Mouse (Mus musculus): ENCODE data around the gene Man2b2.

DNA sequence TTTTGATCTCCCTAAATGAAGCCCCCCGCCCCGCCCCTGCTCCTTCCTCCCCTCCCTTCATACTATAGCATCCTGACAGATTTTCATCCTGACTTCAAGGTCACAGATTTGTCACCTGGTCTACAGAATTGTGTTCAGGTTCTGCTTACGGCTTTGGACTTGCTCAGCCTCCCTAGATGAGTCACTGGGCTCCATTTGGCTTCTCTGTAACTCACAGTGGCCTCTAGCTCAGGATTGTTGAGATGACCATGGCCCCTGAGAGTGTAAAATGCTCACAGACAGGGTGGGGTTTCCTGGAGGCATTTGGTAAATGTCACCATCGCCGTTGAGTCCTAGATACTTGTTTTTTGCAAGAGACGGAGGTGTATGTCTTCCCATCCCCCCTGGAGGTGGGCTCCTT lies 40.5 kb upstream of the Man2b2 start:
- TF ChIP-seq CTCF (IDR thresholded peaks at IDR 0.05; ENCODE audit: low read depth) (no peak), EP300 (IDR thresholded peaks at IDR 0.05; ENCODE audit: low read depth) (no peak)

Data from liver, postnatal 0 days (tissue).